Mouse (Mus musculus): Measurements from ENCODE around the gene Lenep.

The Lenep gene

DNA sequence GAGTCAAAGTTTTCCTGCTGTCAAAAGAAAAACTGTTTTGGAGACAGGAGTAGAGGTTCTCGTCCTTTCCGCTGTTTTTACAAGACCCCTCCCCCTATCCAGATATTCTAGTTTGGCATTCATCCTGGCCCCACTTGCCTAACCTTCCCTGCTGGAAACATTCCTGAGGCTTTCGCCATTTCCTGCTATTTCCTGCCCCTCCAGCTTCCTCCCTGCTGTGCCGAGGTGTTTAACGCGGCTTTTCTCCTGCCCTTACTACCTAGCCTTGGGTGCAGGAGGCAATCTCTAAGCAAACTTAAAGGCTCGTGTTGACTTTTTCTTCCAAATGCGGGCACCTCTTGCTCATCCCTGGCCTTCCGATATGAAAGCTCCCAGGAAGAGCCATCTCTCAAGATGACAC lies 17.0 kb upstream of the Lenep start:
- DNase-seq = no peak

DNA sequence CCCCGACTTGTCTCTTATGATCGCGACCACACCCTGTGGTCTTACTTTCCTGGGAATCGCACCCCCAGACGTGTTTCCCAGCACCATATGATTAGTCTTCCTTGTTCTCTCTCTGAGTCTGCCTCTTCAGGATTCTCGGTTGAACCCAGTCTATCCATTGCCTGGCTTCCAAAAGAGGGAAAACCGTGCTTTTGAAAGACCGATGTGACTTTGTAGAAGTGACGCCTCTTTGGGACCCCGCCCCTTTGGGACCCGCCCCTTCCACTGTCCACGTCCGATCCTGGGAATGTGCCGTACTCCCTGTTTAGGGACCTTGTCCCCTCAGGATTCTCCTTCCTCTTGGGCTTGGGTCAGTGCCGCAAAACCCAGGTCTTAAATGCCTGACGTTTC lies 16.3 kb upstream of the Lenep start:
- DNase-seq = no peak

DNA sequence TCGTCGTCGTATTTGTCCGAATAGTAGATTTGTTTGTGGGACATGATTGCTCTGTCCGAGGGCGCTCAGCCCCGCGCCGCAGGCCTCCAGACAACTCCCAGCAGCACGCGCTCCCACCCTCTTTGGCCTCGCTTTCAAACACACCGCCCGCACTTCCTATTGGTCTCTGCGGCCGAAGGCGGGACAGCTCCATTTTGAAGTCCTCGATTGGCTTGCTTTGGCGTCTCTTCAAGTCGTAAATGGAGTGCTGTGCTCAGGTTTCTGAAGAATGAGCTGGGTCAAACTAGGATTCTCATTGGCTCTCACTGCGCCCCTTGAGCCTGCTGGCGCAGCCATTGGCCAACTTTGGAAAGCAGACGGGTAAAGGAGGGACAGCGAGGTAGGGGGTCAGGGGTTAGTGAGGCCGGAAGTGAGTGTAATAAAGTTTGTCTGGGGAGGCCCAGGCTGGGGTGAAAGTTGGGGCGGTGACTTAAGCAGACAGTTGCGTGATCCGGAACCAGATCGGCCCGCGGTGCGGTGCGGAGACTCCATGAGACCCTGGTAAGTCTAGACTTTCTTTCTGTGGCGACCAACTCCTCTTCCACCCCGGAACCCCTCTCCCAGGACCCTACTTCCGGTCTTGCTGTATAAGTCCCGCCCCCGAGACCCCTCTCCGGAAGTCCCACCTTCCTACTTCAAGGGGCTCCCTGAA lies 15.7 kb upstream of the Lenep start, which contains the start of the genes Cks1b and Shc1:
Cks1b (minus strand) TSS at position 214 of the 691 bp plus-strand sequence.
Shc1 (plus strand) TSS at position 274 of the 691 bp plus-strand sequence.
- DNase-seq = peak; percentile 88

DNA sequence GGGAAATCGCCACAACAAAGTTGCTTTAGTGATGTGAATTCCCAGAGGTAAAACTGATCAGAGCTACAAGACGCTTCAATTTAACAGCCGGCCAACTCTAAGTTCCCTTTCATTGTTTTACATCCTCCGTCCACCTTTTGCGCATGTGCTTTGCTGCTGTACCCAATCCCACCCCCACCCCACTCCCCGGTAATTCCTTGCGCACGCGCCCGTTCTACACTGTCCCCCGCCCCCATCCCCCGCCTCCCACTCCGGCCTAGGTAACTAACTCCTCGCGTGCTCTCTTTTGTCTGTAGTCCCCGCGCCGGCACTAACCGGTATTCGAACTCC lies 15.2 kb upstream of the Lenep start:
- no peak for DNase-seq

DNA sequence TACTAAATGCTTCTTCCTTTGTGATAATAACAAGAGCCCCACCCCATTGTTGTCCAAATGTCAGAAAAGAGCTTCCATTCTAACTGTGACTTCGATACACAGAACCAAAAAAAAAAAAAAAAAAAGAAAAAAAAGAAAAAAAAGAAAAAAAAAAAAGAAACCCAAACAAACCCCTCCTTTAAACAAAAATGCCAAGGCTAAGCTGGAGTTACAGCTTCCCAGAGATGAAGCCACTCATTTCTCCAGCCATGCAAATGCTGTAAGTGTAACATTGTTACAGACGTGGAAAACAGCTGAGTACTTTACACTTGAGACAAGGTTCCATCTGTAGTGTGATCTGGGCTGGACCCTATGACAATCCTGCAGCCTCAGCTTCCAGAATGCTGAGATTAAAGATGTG lies 14.5 kb upstream of the Lenep start:
- DNase-seq = no peak

DNA sequence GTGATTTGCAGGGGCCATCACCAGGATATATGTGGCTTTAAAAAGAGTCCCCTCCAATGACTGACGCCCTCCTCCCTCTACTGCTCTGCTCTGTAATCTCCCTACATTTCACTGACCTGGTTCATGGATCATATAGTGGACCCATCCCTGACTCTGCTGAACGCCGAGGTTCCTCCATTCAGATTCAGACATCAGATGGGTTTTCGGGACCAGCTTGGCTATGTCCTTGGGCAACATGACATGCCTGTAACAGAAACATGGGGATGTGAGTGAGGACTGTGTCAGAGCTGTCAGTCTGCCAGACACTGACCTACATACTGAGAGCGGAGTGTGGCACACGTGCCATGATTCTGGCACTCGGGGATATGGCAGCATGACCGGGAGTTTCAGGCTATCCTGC lies 13.6 kb upstream of the Lenep start:
- DNase-seq = no peak

DNA sequence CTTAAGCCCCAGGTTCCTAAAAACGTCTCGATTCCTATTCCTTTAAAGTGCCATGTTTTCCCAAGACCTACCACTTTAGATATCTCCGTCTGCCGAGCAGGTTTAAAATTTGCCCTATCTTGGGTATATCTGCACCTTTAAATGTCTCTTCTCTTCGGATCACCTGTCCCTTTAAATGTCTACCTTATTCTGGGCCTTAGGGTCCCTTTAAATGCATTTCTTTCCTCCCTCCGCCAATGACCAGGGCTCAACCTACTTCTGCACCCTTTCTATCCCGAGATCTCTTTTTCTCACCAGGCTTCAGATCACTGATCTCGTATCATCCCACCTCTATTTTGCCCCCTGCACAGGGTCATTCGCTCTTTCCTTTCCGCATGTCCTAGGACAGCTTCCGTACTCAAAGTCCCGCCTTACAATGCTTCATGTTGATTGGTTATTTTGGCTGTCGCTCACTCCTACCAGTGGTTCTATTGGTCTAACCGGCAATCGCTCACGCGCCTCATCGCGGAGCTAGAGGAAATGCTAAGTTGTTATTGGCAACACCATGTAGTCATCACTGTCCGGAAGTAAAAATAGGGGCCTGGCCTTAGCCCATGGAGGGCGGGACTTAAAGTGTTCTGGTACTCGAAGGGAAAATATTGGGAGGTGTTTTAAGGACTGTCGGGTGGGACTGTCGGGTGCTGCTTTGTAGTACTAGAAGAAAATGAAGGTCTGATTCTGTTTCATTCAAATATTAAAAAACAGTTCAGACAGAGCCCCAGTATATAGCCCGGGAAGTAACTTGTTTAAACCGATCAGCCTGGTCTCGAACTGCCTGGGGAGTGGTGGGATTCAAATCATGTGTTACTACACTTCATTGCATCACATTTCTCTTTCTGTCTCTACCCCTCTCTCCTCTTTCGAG lies 9.1 kb upstream of the Lenep start, which contains the start of gene Flad1:
Flad1 (minus strand) TSS at position 381 of the 904 bp plus-strand sequence.
- DNase-seq = peak; percentile 95

DNA sequence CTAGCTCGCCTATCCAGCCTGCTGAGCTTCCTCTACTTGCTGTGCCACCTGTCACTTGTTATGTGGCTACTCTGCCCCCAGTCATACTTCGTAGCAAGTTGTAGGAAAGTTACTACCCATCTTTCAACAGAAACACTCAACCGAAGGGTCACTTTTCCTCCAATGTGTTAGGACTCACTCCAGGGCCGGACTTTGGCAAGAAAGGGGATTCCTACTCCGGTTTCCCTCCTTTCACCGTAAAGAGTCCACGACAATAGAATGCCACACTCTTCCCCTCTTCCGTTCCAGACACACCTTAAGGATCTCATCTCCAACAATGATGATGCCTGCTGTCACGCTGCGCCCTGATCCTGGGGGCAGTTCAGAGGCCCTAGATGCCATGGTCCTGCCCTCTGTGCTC lies 8.3 kb upstream of the Lenep start:
- no peak for DNase-seq

DNA sequence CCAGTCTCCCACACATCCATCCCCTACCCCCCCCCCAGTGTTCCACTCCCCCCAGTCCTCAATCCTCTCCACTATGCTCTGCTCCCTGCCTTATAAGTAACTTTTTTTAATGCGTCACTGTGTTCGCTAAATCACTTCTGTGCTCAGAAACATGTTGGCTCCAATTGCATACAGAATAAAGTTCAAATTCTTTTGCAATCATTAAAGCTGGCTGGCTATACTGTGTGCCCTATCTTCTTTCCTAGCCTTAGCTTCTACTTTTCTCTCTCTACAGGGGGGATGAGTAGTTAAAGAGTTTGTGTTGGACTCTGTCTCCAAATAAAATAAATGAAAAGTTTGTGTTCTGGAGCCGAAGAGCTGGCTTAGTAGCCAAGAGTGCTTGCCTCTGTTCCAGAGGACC lies 7.1 kb upstream of the Lenep start:
- DNase-seq = no peak

DNA sequence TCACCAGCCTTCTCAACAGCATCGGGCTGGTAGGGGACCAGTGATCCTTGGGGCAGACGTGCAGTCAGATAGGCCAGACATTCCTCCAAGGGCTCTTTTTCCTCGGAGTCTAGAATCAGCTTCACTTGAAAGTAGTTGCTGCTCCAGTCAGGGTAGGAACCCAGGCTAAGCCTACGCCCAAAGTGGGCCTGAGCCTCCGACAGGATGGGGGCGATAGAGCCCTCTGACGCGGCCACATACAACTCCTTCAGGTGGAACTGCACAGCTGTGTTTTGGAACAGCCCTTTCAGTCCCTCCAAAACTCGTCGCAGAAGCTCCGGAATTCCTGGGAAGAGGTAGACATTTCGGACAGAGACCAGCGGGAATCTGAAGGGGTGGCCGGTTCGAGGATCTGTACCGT lies 5.9 kb upstream of the Lenep start:
- DNase-seq = no peak

DNA sequence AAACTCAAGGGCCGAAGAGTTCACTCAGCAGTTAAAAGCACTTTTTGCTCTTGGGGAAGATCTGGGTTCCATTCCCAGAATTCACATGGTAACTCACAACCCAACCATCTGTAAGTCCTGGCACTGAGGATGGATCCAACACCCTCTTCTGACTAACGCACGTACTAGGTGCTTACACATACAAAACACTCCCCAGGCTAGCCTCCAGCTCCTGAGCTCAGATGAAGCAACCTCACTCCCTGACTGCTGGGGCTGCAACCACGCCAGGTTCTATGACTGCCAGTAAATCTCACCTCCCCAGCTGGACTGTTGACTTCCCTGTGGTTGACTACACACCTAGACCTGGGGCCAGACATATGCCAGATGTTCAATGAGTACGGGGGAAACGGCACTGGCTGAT lies 4.3 kb upstream of the Lenep start:
- no peak for DNase-seq

DNA sequence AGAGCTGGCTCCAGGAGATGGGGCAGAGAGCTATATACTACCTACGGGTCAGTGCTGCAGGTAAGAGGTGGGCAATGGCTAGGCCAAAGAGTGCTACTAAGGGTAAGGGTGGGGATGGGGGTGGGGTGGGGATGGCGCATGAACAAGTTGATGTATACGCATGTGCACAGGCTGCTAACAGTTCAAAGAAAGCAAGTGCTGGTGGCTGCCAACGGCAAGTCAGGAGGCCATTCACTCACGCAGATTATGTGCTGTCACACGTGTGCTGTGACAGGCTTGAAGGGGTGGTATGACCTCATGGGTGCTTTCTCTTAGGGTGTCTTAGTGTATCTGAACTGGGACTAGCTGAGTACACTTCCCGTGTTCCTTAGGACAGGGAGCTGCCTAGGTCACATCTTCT lies 1.3 kb downstream of the Lenep start:
- no peak for DNase-seq

DNA sequence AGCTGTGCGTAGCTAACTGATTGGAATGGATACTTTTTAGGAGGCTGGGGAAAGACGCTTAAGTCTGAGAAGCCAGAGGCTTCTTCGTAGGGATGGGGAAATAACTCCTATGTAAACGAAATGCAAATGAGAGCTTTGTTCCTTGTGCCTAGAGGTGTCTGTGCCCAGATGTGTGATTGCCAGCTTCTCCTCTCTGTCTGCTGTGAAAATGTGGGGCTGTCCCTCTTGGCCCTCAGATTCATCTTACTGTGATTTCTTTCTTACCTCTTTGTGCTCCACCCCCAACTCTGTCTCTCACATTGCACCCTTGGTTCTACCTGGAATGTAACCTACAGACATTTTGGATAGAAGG lies 6.0 kb downstream of the Lenep start:
- DNase-seq = no peak

DNA sequence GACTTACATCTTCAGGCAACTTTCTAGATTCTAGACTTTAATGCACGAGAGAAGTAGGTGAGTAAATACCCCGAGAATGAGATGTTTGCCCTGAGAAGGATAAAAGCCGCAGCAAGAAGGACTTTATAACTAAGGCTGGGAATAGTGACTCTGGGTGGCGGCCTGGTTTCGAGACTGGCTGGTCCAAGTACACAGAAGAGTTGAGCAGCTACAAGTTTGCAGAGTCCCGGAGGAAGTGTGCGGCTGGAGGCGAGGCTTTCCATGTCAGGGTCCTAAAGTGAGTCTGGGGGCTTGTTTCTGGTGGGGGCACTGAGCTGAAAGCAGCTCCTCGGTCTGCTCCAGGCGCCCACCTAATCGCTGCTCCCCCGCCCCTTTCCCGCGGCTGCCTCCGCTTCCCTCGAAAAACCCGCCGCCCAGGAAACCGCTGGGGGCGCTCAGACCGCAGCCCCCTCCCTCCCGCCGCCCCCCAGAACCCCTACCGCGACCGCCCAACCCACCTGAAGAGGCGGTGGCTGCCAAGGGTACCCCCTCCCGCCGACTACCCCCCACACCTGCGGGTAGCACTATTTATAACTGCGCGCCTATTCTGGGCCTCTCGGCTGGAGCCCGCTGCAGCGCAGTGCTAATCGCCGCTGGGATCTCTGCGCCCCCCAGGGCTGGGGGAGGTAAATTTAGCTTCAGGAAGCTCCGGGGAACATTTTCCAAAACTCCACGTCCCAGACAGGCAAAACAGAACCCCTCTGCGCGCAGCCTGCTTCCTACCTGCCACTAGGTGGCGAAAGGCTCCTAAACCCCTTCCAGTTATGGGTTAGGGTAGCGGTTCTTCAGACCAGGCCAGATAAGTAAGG lies 6.6 kb downstream of the Lenep start:
- DNase-seq = peak; percentile 54

DNA sequence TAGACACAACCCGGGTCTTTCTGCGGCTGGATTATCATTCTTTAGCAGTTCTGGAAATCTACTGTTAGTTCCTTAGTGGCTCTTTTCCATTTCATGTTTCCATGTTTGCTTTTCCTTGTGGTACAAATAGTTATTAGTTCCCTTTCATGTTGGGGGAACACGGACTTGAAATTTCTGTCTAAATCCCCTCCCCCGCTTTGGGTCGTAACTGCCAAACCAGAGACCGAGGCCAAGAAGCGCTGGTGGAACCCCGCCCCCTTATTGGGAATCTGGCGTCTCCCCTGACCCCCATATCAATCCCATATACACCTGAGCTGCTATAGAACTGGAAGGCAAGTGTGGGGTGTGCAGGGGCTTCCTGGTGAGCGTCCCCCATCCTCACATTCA lies 7.2 kb downstream of the Lenep start:
- DNase-seq = no peak

DNA sequence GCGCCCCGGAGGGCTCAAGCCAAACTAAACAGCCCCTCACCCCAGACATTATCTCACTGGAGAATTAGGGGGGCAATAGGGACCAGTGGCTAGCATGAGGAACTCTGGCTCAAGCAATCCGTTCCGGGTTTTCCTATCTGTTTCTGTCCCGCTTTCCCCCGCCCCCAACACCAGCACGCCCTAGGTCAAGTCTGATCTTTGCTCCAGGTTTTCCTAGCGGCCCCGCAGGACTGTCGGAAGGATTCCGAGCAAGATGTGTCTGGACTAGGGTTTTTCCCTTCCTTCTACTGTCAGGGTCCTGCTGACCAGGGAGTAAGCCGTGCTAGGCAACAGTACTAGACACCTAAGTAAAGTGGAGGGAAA lies 7.7 kb downstream of the Lenep start:
- peak; percentile 63 for DNase-seq

DNA sequence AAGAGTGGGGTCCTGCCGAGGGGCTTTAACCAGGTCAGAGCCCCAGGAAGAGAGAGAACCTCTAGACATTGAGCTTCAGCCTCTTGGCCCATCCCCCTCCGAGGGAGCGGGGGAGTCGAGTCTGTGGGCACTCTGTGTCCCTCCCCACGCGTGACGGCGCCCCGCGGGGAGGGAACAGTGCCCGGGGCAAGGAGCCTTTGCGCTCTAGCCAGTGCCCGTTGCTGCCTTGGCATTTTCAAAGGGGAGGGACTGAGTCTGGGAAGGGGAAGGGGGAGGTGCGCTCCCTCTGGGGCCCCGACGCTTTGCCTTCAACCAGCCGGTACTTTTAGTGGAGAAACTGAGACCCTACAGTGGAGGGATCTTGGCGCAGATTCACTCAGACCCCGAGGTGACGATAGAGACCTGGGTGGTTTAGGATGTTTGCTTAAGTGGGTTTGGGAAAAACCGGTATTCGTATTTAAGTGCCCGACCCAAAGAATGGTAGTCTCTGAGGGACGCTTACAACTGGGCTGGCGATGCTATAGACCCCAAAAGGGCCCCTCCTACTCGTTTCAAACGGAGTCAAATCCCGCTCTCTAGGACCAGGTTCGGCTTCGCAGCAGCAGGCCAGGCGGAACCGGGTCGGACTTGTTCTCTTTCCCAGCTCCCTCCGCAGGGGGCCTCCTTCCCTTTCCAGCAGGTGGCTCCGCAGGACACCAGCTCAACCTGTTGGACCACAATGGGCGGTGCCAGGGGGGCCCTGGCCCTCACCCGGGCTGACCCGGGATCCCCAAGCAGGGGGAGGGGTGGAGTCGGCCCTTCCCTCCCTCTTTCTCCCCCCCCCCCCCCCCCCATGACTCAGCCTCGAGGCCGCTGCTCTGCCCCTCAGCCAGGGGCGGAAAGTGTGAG lies 8.3 kb downstream of the Lenep start, which contains the start of gene Zbtb7b:
Zbtb7b (minus strand) TSS at position 771 of the 888 bp plus-strand sequence.
- DNase-seq = peak; percentile 60

DNA sequence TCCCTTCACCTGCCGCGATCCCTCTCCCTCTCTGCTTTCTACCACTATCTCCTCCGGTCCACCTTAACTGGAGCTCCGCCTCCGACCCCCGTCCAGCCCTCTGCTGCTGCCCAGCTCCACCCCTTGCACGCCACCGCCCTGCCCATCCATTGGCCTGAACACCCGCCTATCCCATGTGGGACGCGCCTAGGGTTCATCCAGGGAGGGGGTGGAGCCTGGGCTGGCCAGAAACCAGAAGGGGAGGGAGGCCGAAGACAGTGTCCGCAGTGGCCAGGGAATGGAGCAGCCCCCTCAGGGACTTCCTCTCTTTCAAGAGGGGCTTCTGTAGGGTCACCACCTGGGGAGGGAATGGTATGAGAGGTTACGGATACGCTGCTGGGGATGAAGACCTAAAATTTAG lies 9.0 kb downstream of the Lenep start:
- peak; percentile 95 for DNase-seq

DNA sequence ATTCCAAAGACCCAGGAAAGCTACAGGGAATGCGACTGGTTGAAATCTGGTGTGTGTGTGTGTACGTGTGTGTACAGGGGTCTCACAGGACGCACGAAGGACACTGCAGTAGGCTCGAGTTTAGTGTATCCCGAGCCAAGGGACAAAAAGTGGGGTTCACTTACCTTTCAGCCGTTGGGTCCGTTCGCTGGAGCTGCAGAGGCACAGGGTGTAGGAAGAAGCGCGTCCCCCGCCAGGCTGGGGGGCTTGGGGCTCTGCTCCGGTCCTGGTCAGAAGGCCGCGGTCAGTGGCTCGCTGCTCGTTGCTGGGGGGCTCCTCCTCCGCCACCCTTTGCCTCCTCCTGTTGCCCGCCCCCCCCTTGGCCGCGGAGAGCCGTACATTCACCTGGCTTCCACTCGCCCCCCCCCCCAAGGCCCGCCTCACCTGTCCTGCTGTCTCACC lies 9.7 kb downstream of the Lenep start:
- DNase-seq = no peak

DNA sequence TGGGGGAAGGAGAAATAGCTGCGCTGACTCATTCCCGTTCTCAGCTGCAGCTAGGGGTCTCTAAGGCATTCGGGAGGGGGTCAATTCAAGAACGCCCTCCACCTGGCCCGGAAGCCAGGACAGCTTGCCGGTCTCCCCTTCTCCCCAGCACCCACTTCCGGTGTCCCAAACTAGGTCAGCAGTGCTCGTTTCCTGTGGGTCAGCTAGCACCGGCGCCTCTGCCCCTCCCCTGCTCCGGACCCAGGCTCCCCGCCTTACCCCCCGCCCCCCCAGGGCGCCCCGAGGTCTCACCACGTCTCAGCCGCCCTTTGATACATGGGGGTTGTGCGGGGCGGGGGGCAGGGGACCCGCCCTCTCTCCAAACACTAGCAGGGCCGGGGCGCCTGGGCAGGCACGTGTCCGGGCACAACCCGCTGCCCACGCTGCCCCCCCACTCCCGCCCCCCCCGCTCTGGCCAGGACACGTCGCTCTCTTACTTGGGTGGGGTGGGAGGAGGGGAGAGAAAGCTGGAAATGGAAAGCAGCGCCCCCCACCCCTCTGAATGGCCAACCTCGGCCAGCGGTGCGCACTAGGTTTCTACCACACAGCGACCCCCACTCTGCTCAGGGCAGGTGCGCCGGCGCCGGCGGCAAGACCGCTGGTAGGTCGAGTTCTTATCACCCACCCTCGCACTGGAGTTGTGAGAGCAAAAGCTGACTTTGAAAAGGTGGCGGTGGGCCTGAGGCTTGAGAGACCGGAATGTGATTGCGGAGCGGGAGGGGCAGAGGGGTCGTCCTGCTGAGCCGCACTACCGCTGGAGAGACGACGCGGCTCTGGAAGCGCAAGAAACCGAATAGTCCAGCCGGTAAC lies 10.7 kb downstream of the Lenep start:
- no peak for DNase-seq
